Mouse (Mus musculus) hindbrain, embryonic 16.5 days (tissue): ENCODE measurements at regions not wholly inside any gene's neighbourhood (a gene's known extent, or its start where the extent isn't known, plus 50 kb on each side); places are given as distances from the start of the nearest gene placed in this dataset.

Experiments used
- ATAC-seq: fragments of 200-750 bp; cut with Nextera tagmentation; 2 replicates; pipeline ENCODE4 v1.8.0; 2017; ENCODE audit warnings: moderate TSS enrichment, moderate library complexity
- H3K27ac ChIP-seq: fragments of 300-500 bp; sonication (generic); 2 replicates; pipeline ENCODE4 v1.5.1; 2014; ENCODE audit warnings: low read depth, mild to moderate bottlenecking, control low read depth, low read length, moderate library complexity
- H3K27me3 ChIP-seq: fragments of 300-500 bp; sonication (generic); replicated peaks from 2 replicates; pipeline ENCODE4 v1.6.1; 2014; ENCODE audit warnings: low read length; ENCODE audit not compliant: control insufficient read depth, insufficient read depth
- H3K36me3 ChIP-seq: fragments of 300-500 bp; sonication (generic); 2 replicates; pipeline ENCODE4 v1.6.1; 2014; ENCODE audit warnings: mild to moderate bottlenecking, low read length, moderate library complexity, mixed read lengths; ENCODE audit not compliant: control insufficient read depth, insufficient read depth
- H3K4me1 ChIP-seq: fragments of 300-500 bp; sonication (generic); 2 replicates; pipeline ENCODE4 v1.6.1; 2014; ENCODE audit warnings: low read depth, low read length; ENCODE audit not compliant: control insufficient read depth, insufficient read depth
- H3K4me2 ChIP-seq: fragments of 300-500 bp; sonication (generic); 2 replicates; pipeline ENCODE4 v1.6.1; 2014; ENCODE audit warnings: mild to moderate bottlenecking, low read length, control low read depth, moderate library complexity
- H3K4me3 ChIP-seq: fragments of 300-500 bp; sonication (generic); 2 replicates; pipeline ENCODE4 v1.5.1; 2014; ENCODE audit warnings: mild to moderate bottlenecking, low read length, control low read depth, moderate library complexity
- H3K9ac ChIP-seq: fragments of 300-500 bp; sonication (generic); 2 replicates; pipeline ENCODE4 v1.6.1; 2014; ENCODE audit warnings: low read depth, mild to moderate bottlenecking, control low read depth, low read length, moderate library complexity
- H3K9me3 ChIP-seq: fragments of 300-500 bp; sonication (generic); 2 replicates; pipeline ENCODE4 v1.6.1; 2014; ENCODE audit warnings: mild to moderate bottlenecking, low read length, moderate library complexity; ENCODE audit not compliant: control insufficient read depth
- WGBS: fragments of 180-500 bp; shearing (Covaris S2); extraction: QIAGEN DNeasy Blood & Tissue Kit; methylation state at CpG from one replicate; pipeline ENCODE4 v1.1.7; 2014; 5-methylcytosine and 5-hydroxymethylcytosine counted together

GRCm38 (mm10) chr4:142302724-142303120 lies 63.5 kb upstream of the Kazn start:
- Histone ChIP-seq H3K4me3 (no peak overlapping the region), H3K4me1 (peaks cover 39% of the 10 kb centered on the region), H3K27me3 (no peaks in the 10 kb centered on the region), H3K27ac (peak overlapping the region; percentile 66; the same call in 1 of the 2 replicates), H3K9ac (peak overlapping the region; percentile 27; the same call in 1 of the 2 replicates), H3K9me3 (no peaks in the 10 kb centered on the region), H3K36me3 (no peaks in the 10 kb centered on the region), H3K4me2 (no peak overlapping the region)
- ATAC-seq = no peak
- WGBS = 46% methylated on average over 2 of the region's 2 CpGs

- WGBS = 29% methylated on average over 8 of the region's 8 CpGs
Observed at GRCm38 (mm10) chr4:142302041-142302723, 63.0 kb upstream of the Kazn start.

GRCm38 (mm10) chr4:142298770-142299337 lies 59.7 kb upstream of the Kazn start:
- no peak overlapping the region for H3K27ac ChIP-seq
- H3K36me3 ChIP-seq = no peaks in the 10 kb centered on the region
- WGBS = 45% methylated on average over 10 of the region's 10 CpGs
- no peak overlapping the region for H3K4me3 ChIP-seq
- no peak overlapping the region for H3K9ac ChIP-seq
- no peak overlapping the region for H3K4me2 ChIP-seq
- ATAC-seq = no peak
- H3K9me3 ChIP-seq = no peaks in the 10 kb centered on the region
- peaks cover 32% of the 10 kb centered on the region for H3K4me1 ChIP-seq
- no peaks in the 10 kb centered on the region for H3K27me3 ChIP-seq

More at GRCm38 (mm10) chr4:142302041-142302723, 63.0 kb upstream of the Kazn start:
- H3K27me3 ChIP-seq = no peaks in the 10 kb centered on the region
- H3K9me3 ChIP-seq = no peaks in the 10 kb centered on the region
- no peaks in the 10 kb centered on the region for H3K36me3 ChIP-seq
- ATAC-seq = peak; percentile 22
- peaks cover 39% of the 10 kb centered on the region for H3K4me1 ChIP-seq
- no peak overlapping the region for H3K4me2 ChIP-seq
- H3K4me3 ChIP-seq = no peak overlapping the region
- peak overlapping the region; percentile 66 for H3K27ac ChIP-seq
- H3K9ac ChIP-seq = peak overlapping the region; percentile 27; the same call in 1 of the 2 replicates

- Histone ChIP-seq H3K36me3 (no peaks in the 10 kb centered on the region), H3K4me1 (peaks cover 12% of the 10 kb centered on the region), H3K4me2 (no peak overlapping the region), H3K27ac (no peak overlapping the region), H3K9me3 (no peaks in the 10 kb centered on the region), H3K27me3 (no peaks in the 10 kb centered on the region), H3K9ac (no peak overlapping the region), H3K4me3 (no peak overlapping the region)
- WGBS = 47% methylated on average over 7 of the region's 7 CpGs
- ATAC-seq = peak; percentile 61; the same call in 1 of the 2 replicates
Observed at GRCm38 (mm10) chr4:142292760-142293159, 53.6 kb upstream of the Kazn start.

GRCm38 (mm10) chr4:142292334-142292733 lies 53.1 kb upstream of the Kazn start:
- no peaks in the 10 kb centered on the region for H3K27me3 ChIP-seq
- no peaks in the 10 kb centered on the region for H3K36me3 ChIP-seq
- H3K4me1 ChIP-seq = peaks cover 12% of the 10 kb centered on the region
- no peak overlapping the region for H3K9ac ChIP-seq
- no peak overlapping the region for H3K4me2 ChIP-seq
- 55% methylated on average over 9 of the region's 9 CpGs for WGBS
- no peak overlapping the region for H3K4me3 ChIP-seq
- peak; percentile 73 for ATAC-seq
- no peak overlapping the region for H3K27ac ChIP-seq
- no peaks in the 10 kb centered on the region for H3K9me3 ChIP-seq

- Histone ChIP-seq H3K4me2 (no peak overlapping the region), H3K4me3 (no peak overlapping the region), H3K27ac (no peak overlapping the region), H3K9ac (no peak overlapping the region), H3K27me3 (no peaks in the 10 kb centered on the region), H3K9me3 (no peaks in the 10 kb centered on the region), H3K36me3 (no peaks in the 10 kb centered on the region), H3K4me1 (peaks cover 12% of the 10 kb centered on the region)
- no peak for ATAC-seq
- WGBS = 81% methylated on average over 3 of the region's 3 CpGs
Observed at GRCm38 (mm10) chr4:142291366-142291765, 52.2 kb upstream of the Kazn start.
